Mouse (Mus musculus) retina, postnatal 7 days (tissue): ENCODE results near the gene Ccdc154.

ENCODE experiments used
- DNase-seq: peaks from one replicate; pipeline ENCODE4 v3.0.0-alpha.2; 2012; ENCODE audit warnings: low read depth, low spot score

Ccdc154 gene

GRCm38 (mm10) chr17:25184129-25184691 is 21.9 kb downstream of the Ccdc154 start, which contains the start of gene BC003965:
BC003965 (plus strand) TSS chr17:25184554.
- peak; percentile 99 for DNase-seq

GRCm38 (mm10) chr17:25184961-25185360 is 22.7 kb downstream of the Ccdc154 start:
- DNase-seq: no peak

- DNase-seq: no peak
These were observed 25.5 kb downstream of the Ccdc154 start for GRCm38 (mm10) chr17:25187784-25188149.

- peak; percentile 51 for DNase-seq
These were observed 26.1 kb downstream of the Ccdc154 start, which contains the start of gene Unkl for GRCm38 (mm10) chr17:25188150-25189031. Unkl (plus strand) TSS chr17:25188397.

- no peak for DNase-seq
These were observed 26.8 kb downstream of the Ccdc154 start for GRCm38 (mm10) chr17:25189091-25189490.

GRCm38 (mm10) chr17:25202401-25202800 is 40.1 kb downstream of the Ccdc154 start:
- no peak for DNase-seq

GRCm38 (mm10) chr17:25210006-25210405 is 47.7 kb downstream of the Ccdc154 start:
- DNase-seq: no peak

- DNase-seq: no peak
These were observed 48.6 kb downstream of the Ccdc154 start for GRCm38 (mm10) chr17:25210680-25211466.

- no peak for DNase-seq
These were observed 49.4 kb downstream of the Ccdc154 start for GRCm38 (mm10) chr17:25211705-25212104.

- DNase-seq: no peak
These were observed 53.2 kb downstream of the Ccdc154 start for GRCm38 (mm10) chr17:25215431-25215830.

- no peak for DNase-seq
These were observed 56.7 kb downstream of the Ccdc154 start for GRCm38 (mm10) chr17:25218967-25219366.

- no peak for DNase-seq
These were observed 57.4 kb downstream of the Ccdc154 start for GRCm38 (mm10) chr17:25219492-25220295.

- DNase-seq: no peak
These were observed 58.5 kb downstream of the Ccdc154 start for GRCm38 (mm10) chr17:25220746-25221145.
